Mouse (Mus musculus): ENCODE measurements around the gene Shld1. TPM values are rescaled to one million over a fixed set of nuclear protein-coding genes. Genes with fewer than 3 reads are reported as not detected.

Gene Shld1
- polyA plus RNA-seq (2012; rRNA removed) = 23.2 and 25.1 TPM in 2 replicates

DNA sequence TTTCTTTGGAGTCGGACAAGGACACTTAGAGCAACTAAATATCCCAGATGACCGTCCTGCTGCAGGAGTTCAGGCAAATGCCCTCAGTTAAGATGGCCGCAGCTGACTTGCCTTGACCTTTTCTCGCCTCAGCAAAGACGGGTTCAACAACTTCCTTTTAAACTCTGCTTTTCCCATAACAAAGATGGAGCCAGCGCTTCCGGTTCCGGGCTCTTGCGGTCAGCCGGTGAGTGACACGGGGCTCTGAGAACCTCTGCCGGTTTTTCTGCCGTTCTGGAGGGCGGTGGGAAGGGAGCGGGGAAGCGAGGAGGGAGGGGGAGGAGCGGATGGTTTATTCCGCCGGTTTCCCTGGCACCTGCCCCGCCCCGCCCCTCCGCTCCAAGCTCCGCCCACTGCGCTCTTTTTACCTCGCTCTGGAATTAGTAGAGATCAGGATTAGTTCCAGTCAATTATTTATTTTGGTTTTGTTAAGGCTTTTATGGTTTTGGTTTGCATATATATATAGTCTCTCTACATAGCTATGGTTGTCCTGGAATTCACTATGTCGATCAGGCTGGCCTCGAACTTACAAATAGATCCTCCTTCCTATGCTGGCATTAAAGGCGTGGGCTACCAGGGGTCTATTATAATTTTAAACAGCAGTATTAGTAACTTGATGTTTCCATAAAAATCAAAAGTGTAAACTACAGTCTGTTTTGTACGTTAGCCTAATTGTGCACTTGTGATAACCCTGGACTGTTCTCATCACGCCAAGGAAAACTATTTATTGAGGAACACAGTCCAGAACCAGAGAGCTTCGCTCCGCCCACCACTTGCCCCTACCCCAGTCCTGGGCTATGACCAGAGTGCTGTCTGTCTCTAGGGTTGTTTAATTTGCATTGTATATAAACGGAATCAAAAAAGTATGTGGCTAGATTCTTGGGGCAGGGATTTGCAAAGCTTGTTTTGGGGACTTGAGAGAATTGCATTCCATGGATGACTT is at the start of gene Shld1:
Gene Shld1 (plus strand): TSS at position 176 of the 982 bp plus-strand sequence.

DNA sequence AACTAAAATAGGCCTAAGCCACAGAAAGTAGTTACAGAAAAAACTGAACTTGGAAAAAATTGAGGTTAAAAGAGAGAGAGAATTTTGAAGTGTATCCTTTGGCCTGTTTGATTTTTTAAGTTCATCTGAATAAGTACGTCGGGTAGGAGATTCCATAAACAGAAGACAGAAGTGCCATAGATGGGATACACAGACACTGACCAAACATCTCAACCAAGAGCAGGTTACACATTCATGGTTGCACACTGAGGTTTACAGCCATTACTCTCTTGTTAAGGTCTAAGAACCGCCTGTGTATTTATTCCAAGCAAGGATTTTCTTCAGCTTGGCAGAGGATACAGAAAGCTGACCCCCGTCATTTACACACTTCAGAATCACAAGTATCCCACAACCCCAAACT is 94.2 kb downstream of the Shld1 start, which contains the start of gene Chgb:
Gene Chgb (plus strand): TSS at position 301 of the 400 bp plus-strand sequence.

Other genes starting within 250 kb of the Shld1 start
- gene Gpcpd1, start 99.2 kb upstream of the Shld1 start, polyA plus RNA-seq (2012; rRNA removed) = 53.2 and 56.4 TPM in 2 replicates
- gene Chgb, start 94.3 kb downstream of the Shld1 start, polyA plus RNA-seq (2012; rRNA removed) = 34.1 and 39.6 TPM in 2 replicates
- gene Trmt6, start 129.1 kb downstream of the Shld1 start, polyA plus RNA-seq (2012; rRNA removed) = 29.4 and 31.0 TPM in 2 replicates
- gene Mcm8, start 129.2 kb downstream of the Shld1 start, polyA plus RNA-seq (2012; rRNA removed) = 6.5 and 7.9 TPM in 2 replicates
- gene Crls1, start 159.7 kb downstream of the Shld1 start, polyA plus RNA-seq (2012; rRNA removed) = 24.5 and 29.8 TPM in 2 replicates
- 0.09 and 0.10 TPM in 2 replicates for gene Lrrn4, start 194.0 kb downstream of the Shld1 start, polyA plus RNA-seq (2012; rRNA removed)

Data from central nervous system, embryonic 14 days (tissue).